Mouse (Mus musculus): Measurements from ENCODE around the gene Slc39a9.

The Slc39a9 gene

GRCm38 (mm10) chr12:80715915-80716314 is 72.2 kb downstream of the Slc39a9 start:
- Histone ChIP-seq H3K4me1 (replicated peaks; ENCODE audit: low read depth, low read length) (peaks cover 59% of the 10 kb centered on the region), H3K36me3 (ENCODE audit: insufficient read depth, low read length) (no peaks in the 10 kb centered on the region), H3K9me3 (ENCODE audit: low read length) (no peaks in the 10 kb centered on the region), H3K4me3 (replicated peaks; ENCODE audit: low read length) (no peak overlapping the region), H3K27me3 (ENCODE audit: insufficient read depth, low read length) (peaks cover 40% of the 10 kb centered on the region)
- TF ChIP-seq NANOG (IDR thresholded peaks at IDR 0.05; ENCODE audit: borderline replicate concordance, low read length): no peak
- TF ChIP-seq CTCF (conservative IDR thresholded peaks at IDR 0.05; ENCODE audit: low read length): no peak
- TF ChIP-seq POU5F1 (IDR thresholded peaks at IDR 0.05; ENCODE audit: borderline replicate concordance, low read length): no peak

- no peak for TF ChIP-seq CTCF (conservative IDR thresholded peaks at IDR 0.05; ENCODE audit: low read length)
- TF ChIP-seq NANOG (IDR thresholded peaks at IDR 0.05; ENCODE audit: borderline replicate concordance, low read length): no peak
- TF ChIP-seq POU5F1 (IDR thresholded peaks at IDR 0.05; ENCODE audit: borderline replicate concordance, low read length): no peak
- peaks cover 69% of the 10 kb centered on the region for H3K4me1 ChIP-seq (replicated peaks; ENCODE audit: low read depth, low read length)
- no peak overlapping the region for H3K4me3 ChIP-seq (replicated peaks; ENCODE audit: low read length)
- peaks cover 28% of the 10 kb centered on the region for H3K27me3 ChIP-seq (ENCODE audit: insufficient read depth, low read length)
- no peaks in the 10 kb centered on the region for H3K9me3 ChIP-seq (ENCODE audit: low read length)
- H3K36me3 ChIP-seq (ENCODE audit: insufficient read depth, low read length): peaks cover 17% of the 10 kb centered on the region
Observed at GRCm38 (mm10) chr12:80719141-80719540, 75.5 kb downstream of the Slc39a9 start.

- Histone ChIP-seq H3K9me3 (ENCODE audit: low read length) (no peaks in the 10 kb centered on the region), H3K4me3 (replicated peaks; ENCODE audit: low read length) (peak overlapping the region; percentile 82), H3K4me1 (replicated peaks; ENCODE audit: low read depth, low read length) (peaks cover 55% of the 10 kb centered on the region), H3K36me3 (ENCODE audit: insufficient read depth, low read length) (peaks cover 20% of the 10 kb centered on the region), H3K27me3 (ENCODE audit: insufficient read depth, low read length) (peaks cover 24% of the 10 kb centered on the region)
- TF ChIP-seq CTCF (conservative IDR thresholded peaks at IDR 0.05; ENCODE audit: low read length) (no peak), NANOG (IDR thresholded peaks at IDR 0.05; ENCODE audit: borderline replicate concordance, low read length) (no peak), POU5F1 (IDR thresholded peaks at IDR 0.05; ENCODE audit: borderline replicate concordance, low read length) (no peak)
Observed at GRCm38 (mm10) chr12:80720507-80720906, 76.8 kb downstream of the Slc39a9 start.

DNA sequence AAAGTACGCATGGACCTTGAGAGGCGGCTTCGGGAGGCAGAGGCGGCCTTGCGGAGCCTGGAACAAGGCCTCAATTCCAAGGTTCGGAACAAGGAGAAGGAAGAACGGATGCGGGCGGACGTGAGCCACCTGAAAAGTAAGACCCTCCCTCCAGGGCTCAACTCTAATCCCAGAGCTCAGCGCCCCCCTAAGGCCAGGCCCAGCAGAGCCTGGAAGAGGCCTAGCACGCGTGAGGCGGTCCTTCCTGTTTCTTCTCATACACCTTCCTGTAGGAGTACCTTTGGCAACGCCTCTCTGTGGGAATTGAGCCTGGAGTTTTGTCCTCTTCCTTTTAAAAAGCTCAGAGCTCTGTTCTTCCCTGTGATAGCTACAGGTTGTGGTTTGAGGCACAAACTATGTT is 77.8 kb downstream of the Slc39a9 start:
- TF ChIP-seq POU5F1 (IDR thresholded peaks at IDR 0.05; ENCODE audit: borderline replicate concordance, low read length) (no peak), NANOG (IDR thresholded peaks at IDR 0.05; ENCODE audit: borderline replicate concordance, low read length) (no peak), CTCF (conservative IDR thresholded peaks at IDR 0.05; ENCODE audit: low read length) (no peak; the same call in 1 of the 2 replicates)
- H3K27me3 ChIP-seq (ENCODE audit: insufficient read depth, low read length): peaks cover 20% of the 10 kb centered on the region
- peaks cover 46% of the 10 kb centered on the region for H3K4me1 ChIP-seq (replicated peaks; ENCODE audit: low read depth, low read length)
- H3K9me3 ChIP-seq (ENCODE audit: low read length): no peaks in the 10 kb centered on the region
- H3K36me3 ChIP-seq (ENCODE audit: insufficient read depth, low read length): peaks cover 20% of the 10 kb centered on the region
- peak overlapping the region; percentile 82 for H3K4me3 ChIP-seq (replicated peaks; ENCODE audit: low read length)

- H3K9me3 ChIP-seq (ENCODE audit: low read length): no peaks in the 10 kb centered on the region
Observed at GRCm38 (mm10) chr12:80724853-80725559, 81.3 kb downstream of the Slc39a9 start.

GRCm38 (mm10) chr12:80728207-80728606 is 84.5 kb downstream of the Slc39a9 start:
- Histone ChIP-seq H3K9me3 (ENCODE audit: low read length) (no peaks in the 10 kb centered on the region), H3K4me1 (replicated peaks; ENCODE audit: low read depth, low read length) (peaks cover 12% of the 10 kb centered on the region), H3K36me3 (ENCODE audit: insufficient read depth, low read length) (peaks cover 12% of the 10 kb centered on the region), H3K27me3 (ENCODE audit: insufficient read depth, low read length) (no peaks in the 10 kb centered on the region), H3K4me3 (replicated peaks; ENCODE audit: low read length) (no peak overlapping the region)
- TF ChIP-seq NANOG (IDR thresholded peaks at IDR 0.05; ENCODE audit: borderline replicate concordance, low read length) (no peak), POU5F1 (IDR thresholded peaks at IDR 0.05; ENCODE audit: borderline replicate concordance, low read length) (no peak), CTCF (conservative IDR thresholded peaks at IDR 0.05; ENCODE audit: low read length) (peak; percentile 2; the same call in 1 of the 2 replicates)

More at GRCm38 (mm10) chr12:80724853-80725559, 81.3 kb downstream of the Slc39a9 start:
- Histone ChIP-seq H3K27me3 (ENCODE audit: insufficient read depth, low read length) (peaks cover 6% of the 10 kb centered on the region; the same call in 1 of the 2 replicates), H3K36me3 (ENCODE audit: insufficient read depth, low read length) (peaks cover 20% of the 10 kb centered on the region), H3K4me3 (replicated peaks; ENCODE audit: low read length) (no peak overlapping the region), H3K4me1 (replicated peaks; ENCODE audit: low read depth, low read length) (peaks cover 35% of the 10 kb centered on the region)
- TF ChIP-seq CTCF (conservative IDR thresholded peaks at IDR 0.05; ENCODE audit: low read length) (peak; percentile 88), NANOG (IDR thresholded peaks at IDR 0.05; ENCODE audit: borderline replicate concordance, low read length) (no peak), POU5F1 (IDR thresholded peaks at IDR 0.05; ENCODE audit: borderline replicate concordance, low read length) (no peak)

GRCm38 (mm10) chr12:80728814-80729213 is 85.1 kb downstream of the Slc39a9 start:
- Histone ChIP-seq H3K36me3 (ENCODE audit: insufficient read depth, low read length) (peaks cover 6% of the 10 kb centered on the region; the same call in 1 of the 2 replicates), H3K4me3 (replicated peaks; ENCODE audit: low read length) (no peak overlapping the region), H3K4me1 (replicated peaks; ENCODE audit: low read depth, low read length) (peaks cover 10% of the 10 kb centered on the region), H3K9me3 (ENCODE audit: low read length) (no peaks in the 10 kb centered on the region), H3K27me3 (ENCODE audit: insufficient read depth, low read length) (no peaks in the 10 kb centered on the region)
- peak; percentile 32; the same call in 1 of the 2 replicates for TF ChIP-seq CTCF (conservative IDR thresholded peaks at IDR 0.05; ENCODE audit: low read length)
- no peak for TF ChIP-seq POU5F1 (IDR thresholded peaks at IDR 0.05; ENCODE audit: borderline replicate concordance, low read length)

DNA sequence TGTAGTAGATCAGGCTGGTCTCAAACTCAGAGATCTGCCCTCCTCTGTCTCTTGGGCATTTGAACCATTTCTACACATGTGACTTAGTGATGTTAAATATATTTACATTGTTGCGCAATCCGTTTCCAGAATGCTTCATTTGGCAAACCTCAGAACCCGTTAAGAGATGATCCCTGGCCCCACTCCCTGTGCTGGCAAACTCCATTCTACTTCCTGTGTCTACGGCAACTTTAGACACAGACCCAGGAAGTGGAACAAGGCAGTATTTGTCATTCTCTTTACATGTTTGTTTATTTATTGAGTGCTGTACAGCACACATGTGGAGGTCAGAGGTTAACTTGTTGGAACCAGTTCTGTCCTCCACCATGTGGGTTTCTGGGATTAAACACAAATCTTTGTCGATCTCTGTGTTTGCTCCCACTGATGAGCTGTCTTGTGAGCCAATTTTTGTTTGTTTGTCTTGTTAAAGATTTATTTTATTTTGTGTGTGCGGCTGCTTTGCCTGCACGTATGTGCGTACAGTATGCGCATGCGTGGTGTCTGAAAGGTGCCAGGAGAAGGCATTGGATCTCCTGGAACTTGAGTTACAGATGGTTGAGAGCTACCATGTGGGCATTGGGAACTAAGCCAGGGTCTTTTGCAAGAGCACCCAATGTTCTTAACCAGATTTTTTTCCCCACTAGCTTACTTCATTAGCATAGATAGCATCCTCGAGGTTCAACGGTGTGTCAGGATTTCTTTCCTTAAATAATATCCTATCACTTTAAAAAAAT is 86.3 kb downstream of the Slc39a9 start:
- H3K4me3 ChIP-seq (replicated peaks; ENCODE audit: low read length): no peak overlapping the region
- H3K9me3 ChIP-seq (ENCODE audit: low read length): no peaks in the 10 kb centered on the region
- H3K27me3 ChIP-seq (ENCODE audit: insufficient read depth, low read length): no peaks in the 10 kb centered on the region
- H3K36me3 ChIP-seq (ENCODE audit: insufficient read depth, low read length): no peaks in the 10 kb centered on the region
- TF ChIP-seq POU5F1 (IDR thresholded peaks at IDR 0.05; ENCODE audit: borderline replicate concordance, low read length) (no peak), CTCF (conservative IDR thresholded peaks at IDR 0.05; ENCODE audit: low read length) (no peak), NANOG (IDR thresholded peaks at IDR 0.05; ENCODE audit: borderline replicate concordance, low read length) (no peak)
- H3K4me1 ChIP-seq (replicated peaks; ENCODE audit: low read depth, low read length): peaks cover 18% of the 10 kb centered on the region
